Mouse (Mus musculus) heart, adult 2 months (tissue): ENCODE results near the gene Lrrn4.

Experiments
- CTCF ChIP-seq: fragments of 200-600 bp; IDR thresholded peaks from 2 replicates; pipeline ENCODE4 v1.8.1; 2022; ENCODE audit warnings: antibody characterized with exemption, mild to moderate bottlenecking, moderate library complexity
- EP300 ChIP-seq: fragments of 200-500 bp; IDR thresholded peaks from 2 replicates; pipeline ENCODE4 v1.6.1; 2011; ENCODE audit warnings: low read depth, low read length, control low read depth; ENCODE audit not compliant: insufficient read depth

DNA sequence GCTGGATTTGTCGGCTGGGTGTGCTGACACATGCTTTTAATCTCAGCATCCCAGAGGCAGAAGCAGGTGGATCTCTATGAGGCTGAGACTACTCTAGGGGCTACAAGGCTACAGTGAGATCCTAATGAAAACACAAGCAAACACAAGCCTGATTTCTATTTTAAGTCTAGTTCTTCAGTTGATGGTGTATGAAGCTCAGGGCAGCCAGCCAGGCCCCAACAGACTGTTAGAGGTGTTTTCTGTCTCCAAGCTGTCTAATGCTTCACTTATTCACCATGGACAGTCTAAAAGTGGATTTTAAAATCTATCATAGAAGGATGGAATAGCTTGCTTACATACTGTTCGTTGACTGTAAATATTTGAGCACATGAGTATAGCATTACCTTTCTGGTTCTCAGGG, 19.2 kb downstream of the Lrrn4 start:
- TF ChIP-seq CTCF: no peak
- TF ChIP-seq EP300: no peak
